Mouse (Mus musculus) bone marrow, adult 2 months (tissue): ENCODE measurements around the gene Ccdc77.

Source experiments
- CTCF ChIP-seq: fragments of 200-500 bp; IDR thresholded peaks from 2 replicates; pipeline ENCODE4 v1.5.1; 2011; ENCODE audit warnings: low read length, control low read depth; ENCODE audit not compliant: control insufficient read depth, insufficient read depth
- POLR2A ChIP-seq: fragments of 200-500 bp; IDR thresholded peaks from 2 replicates; pipeline ENCODE4 v1.6.1; 2011; ENCODE audit warnings: low read depth, mild to moderate bottlenecking, control low read depth, low read length, borderline replicate concordance; ENCODE audit not compliant: control insufficient read depth

DNA sequence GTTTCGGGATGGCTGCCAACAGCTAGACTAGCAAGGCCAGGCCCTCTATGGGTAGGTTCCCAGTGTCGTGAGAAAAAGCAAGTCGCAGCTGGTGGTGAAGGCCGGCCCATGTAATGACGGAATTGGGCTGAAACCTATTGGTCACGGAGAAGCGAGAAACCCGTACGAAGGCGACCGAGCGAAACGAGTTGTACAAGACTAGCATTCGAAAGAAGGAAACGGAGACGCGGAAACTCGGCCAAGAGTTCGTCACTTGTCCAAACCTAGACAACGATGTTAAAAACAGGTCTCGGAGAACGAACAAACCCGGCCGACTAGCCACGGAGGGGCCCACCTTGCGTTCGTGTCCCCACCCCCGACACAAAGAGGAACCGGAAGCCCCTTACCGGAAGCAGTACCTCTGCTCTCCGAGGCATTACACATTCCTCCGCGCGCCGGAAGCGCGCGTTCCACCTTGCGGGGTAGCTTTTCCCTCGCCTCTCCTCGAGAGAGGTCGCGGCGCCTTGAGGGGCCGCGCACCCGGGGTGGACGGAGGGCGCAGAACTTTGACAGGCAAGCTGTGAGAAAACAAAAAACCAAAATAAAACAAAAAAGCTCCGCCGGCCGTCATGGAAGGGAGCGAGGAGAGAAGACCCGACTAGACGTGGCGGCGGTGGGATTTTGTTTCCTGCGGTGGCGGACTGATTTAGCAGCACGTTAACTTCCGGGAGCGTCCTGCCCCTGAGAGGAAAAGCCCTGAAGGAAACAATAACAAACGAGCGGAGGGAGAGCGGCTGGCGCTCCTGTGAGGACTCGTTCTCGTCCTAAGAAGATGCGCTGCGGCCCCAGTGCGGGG is at the start of gene Ccdc77, which contains the start of gene Kdm5a:
- TF ChIP-seq POLR2A (peak; percentile 92; the same call in 1 of the 2 replicates), CTCF (peak; percentile 0; the same call in 1 of the 2 replicates)
